Mouse (Mus musculus): ENCODE data around the gene Phldb2.

DNA sequence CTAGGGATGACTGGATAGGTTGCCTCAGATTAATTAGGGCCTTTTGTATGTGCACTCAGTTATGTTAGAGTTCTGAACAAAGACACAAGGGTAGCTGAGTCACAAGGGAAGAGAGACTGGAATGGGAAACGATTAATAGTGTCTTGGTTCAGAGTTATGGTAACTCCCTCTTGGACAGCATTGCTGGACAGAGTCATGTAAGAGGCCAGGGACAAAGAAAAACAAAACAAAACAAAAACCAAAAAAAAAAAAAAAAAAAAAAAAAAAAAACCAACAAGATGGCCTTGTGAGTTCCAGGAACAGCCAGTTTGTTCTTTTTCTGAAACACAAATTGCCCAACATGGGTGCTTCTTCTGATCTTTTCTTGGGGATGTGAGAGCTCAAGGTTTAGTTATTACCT, 32.8 kb upstream of the Phldb2 start:
- TF ChIP-seq GATA1 (IDR thresholded peaks at IDR 0.05; ENCODE audit: borderline replicate concordance, low read length): no peak
- no peak for TF ChIP-seq TAL1 (conservative IDR thresholded peaks at IDR 0.05; ENCODE audit: low read depth, low read length)
- TF ChIP-seq CTCF (IDR thresholded peaks at IDR 0.05; ENCODE audit: low read depth, low read length): no peak
